Comparison of ENCODE assay signal across 11 mouse cellular contexts in the genomic region with DNA sequence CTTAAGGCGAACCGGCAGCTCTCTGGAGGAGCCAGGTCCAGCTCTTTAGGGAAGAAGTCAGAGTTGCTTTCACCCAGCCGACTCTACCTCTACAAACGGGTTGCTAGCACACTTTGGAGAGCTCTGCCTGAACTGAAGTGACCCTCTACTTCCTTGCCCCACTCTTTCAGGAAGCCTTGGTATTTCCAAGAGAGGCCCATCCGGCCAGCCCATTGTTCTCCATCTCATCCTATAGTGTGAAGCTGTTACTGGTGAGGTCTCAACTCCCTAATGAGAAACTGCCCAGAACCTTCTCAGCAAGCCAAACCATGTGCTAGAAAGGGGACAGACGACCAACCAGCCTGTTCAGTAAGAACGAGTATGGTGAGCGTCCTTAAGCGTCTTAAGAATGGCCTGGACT. TPM values are rescaled to one million over a fixed set of nuclear protein-coding genes. Genes with fewer than 3 reads are reported as not detected.
A peak's percentile ranks its signal among the peaks of the same experiment; 100 is the strongest.
DNase-seq lines count a peak whose midpoint lies in the region; ATAC-seq and TF ChIP-seq lines count a peak whose summit lies in the region.
"Had no signal": no experiment of that assay in that cellular context is flagged by ENCODE, and none has a peak within 500 bp of the region (broad histone marks: within the 10 kb centered on the region; RNA-seq: fewer than 3 reads in every experiment).

No protein-coding gene starts in this region.

- peak; percentile 36 for ATAC-seq in heart, postnatal 0 days (ENCODE audit: insufficient read depth, low read depth)
- ATAC-seq in lung, postnatal 0 days, result peak; percentile 42
- no peak for ATAC-seq in monocyte, adult 5-6 weeks (replicated peaks; ENCODE audit: insufficient number of reproducible peaks, low FRiP score, low TSS enrichment, poor library complexity, severe bottlenecking)
- ATAC-seq: inflammation-experienced regulatory T-cells, adult 6 months had no signal

- peak; percentile 60; the same call in 1 of the 2 replicates for TF ChIP-seq EP300 in heart, postnatal 0 days (IDR thresholded peaks at IDR 0.05; ENCODE audit: low read depth)
- TF ChIP-seq EP300 in lung, postnatal 0 days (IDR thresholded peaks at IDR 0.05), result no peak

- H3K27ac ChIP-seq in heart, postnatal 0 days (ENCODE audit: low read depth), result peak overlapping the region; percentile 89
- H3K27ac ChIP-seq in lung, postnatal 0 days (ENCODE audit: low read length), result peak overlapping the region; percentile 95
- H3K27ac ChIP-seq: macrophage had no signal

- H3K4me2 ChIP-seq in heart, postnatal 0 days (ENCODE audit: low read depth, low read length), result no peak overlapping the region
- H3K4me2 ChIP-seq in lung, postnatal 0 days (replicated peaks; ENCODE audit: low read depth, low read length), result 0 out of 2 replicates have a peak overlapping the region, but pooled peaks have one; percentile 22

- peak; percentile 32 for DNase-seq in kidney, adult 11 months
- DNase-seq in kidney, adult 18-20 months, result no peak
- DNase-seq in heart, adult 9 months (ENCODE audit: low spot score in 2 of 2), result peak; percentile 30 to 64
- DNase-seq in heart, postnatal 0 days (ENCODE audit: low spot score), result peak; percentile 41
- DNase-seq in lung, postnatal 0 days (ENCODE audit: low spot score), result peak; percentile 59
- DNase-seq in urinary bladder, postnatal 14 days (ENCODE audit: low spot score), result no peak
- DNase-seq: cerebellum, adult 9-11 months had no signal

- peaks cover 10% of the 10 kb centered on the region for H3K27me3 ChIP-seq in heart, postnatal 0 days (ENCODE audit: control insufficient read depth, insufficient read depth, low read length)
- H3K27me3 ChIP-seq in lung, postnatal 0 days (replicated peaks; ENCODE audit: insufficient read depth, low read length), result peaks cover 4% of the 10 kb centered on the region; the same call in 1 of the 2 replicates

- no peak overlapping the region for H3K4me3 ChIP-seq in heart, postnatal 0 days (ENCODE audit: low read depth, low read length)
- H3K4me3 ChIP-seq in lung, postnatal 0 days (ENCODE audit: low read depth, low read length), result 0 out of 2 replicates have a peak overlapping the region, but pooled peaks have one; percentile 75

- no peaks in the 10 kb centered on the region for H3K9me3 ChIP-seq in heart, postnatal 0 days (replicated peaks; ENCODE audit: control insufficient read depth, low read length)
- H3K9me3 ChIP-seq in lung, postnatal 0 days (ENCODE audit: low read length), result no peaks in the 10 kb centered on the region
- H3K9me3 ChIP-seq: stomach, embryonic 15.5 days had no signal

- no peaks in the 10 kb centered on the region for H3K36me3 ChIP-seq in heart, postnatal 0 days (replicated peaks; ENCODE audit: control insufficient read depth, insufficient read depth, low read length)
- no peaks in the 10 kb centered on the region for H3K36me3 ChIP-seq in lung, postnatal 0 days (ENCODE audit: insufficient read depth, low read length)
- H3K36me3 ChIP-seq: stomach, embryonic 15.5 days had no signal

- TF ChIP-seq CTCF in heart, postnatal 0 days (IDR thresholded peaks at IDR 0.05; ENCODE audit: low read depth), result no peak
- TF ChIP-seq CTCF in lung, postnatal 0 days (IDR thresholded peaks at IDR 0.05), result no peak

- H3K4me1 ChIP-seq in heart, postnatal 0 days (ENCODE audit: control insufficient read depth, insufficient read depth), result no peaks in the 10 kb centered on the region
- H3K4me1 ChIP-seq in lung, postnatal 0 days (ENCODE audit: insufficient read depth, low read depth, low read length), result no peaks in the 10 kb centered on the region

- whole genome bisulfite sequencing in heart, postnatal 0 days, result 61% methylated on average over 9 of the region's 9 CpGs
- 47% methylated on average over 9 of the region's 9 CpGs for WGBS in lung, postnatal 0 days

- H3K9ac ChIP-seq in heart, postnatal 0 days (replicated peaks; ENCODE audit: low read depth, low read length), result no peak overlapping the region
- no peak overlapping the region for H3K9ac ChIP-seq in lung, postnatal 0 days (replicated peaks; ENCODE audit: low read depth)
- H3K9ac ChIP-seq: stomach, embryonic 15.5 days had no signal

RNA-seq across cellular contexts. Expression of gene Prkch, which starts 1.3 kb away (rescaled TPM):
- total RNA-seq in heart, postnatal 0 days (2014; rRNA removed; ENCODE audit: low replicate concordance), result 20.5 and 20.8 TPM in 2 replicates
- 7.4 and 7.9 TPM in 2 replicates for polyA plus RNA-seq in heart, postnatal 0 days (2015; fragmentation: Nextera tagmentation; extraction: Ambion mirVana)
- 20.0 and 20.9 TPM in 2 replicates for polyA plus RNA-seq in lung, postnatal 0 days (2015; fragmentation: Nextera tagmentation; extraction: Ambion mirVana)
- total RNA-seq in monocyte, adult 5-6 weeks (2017), result 140 to 209 TPM (median 154 TPM) in 3 replicates

RNA-seq across cellular contexts. Expression of gene Tmem30b, which starts 37.1 kb away (rescaled TPM):
- 0.31 and 1.9 TPM in 2 replicates for total RNA-seq in heart, postnatal 0 days (2014; rRNA removed; ENCODE audit: low replicate concordance)
- polyA plus RNA-seq in heart, postnatal 0 days (2015; fragmentation: Nextera tagmentation; extraction: Ambion mirVana), result 0.14 and 0.25 TPM in 2 replicates
- polyA plus RNA-seq in lung, postnatal 0 days (2015; fragmentation: Nextera tagmentation; extraction: Ambion mirVana), result 19.3 and 19.4 TPM in 2 replicates
- total RNA-seq in monocyte, adult 5-6 weeks (2017), result not detected in 3 replicates
- polyA plus RNA-seq: macrophage had no signal

Comparison
In these comparisons a context has a peak if more than half of its experiments do, and no peak if none do; other contexts are left out.
1. DNase-seq: peak in kidney, adult 11 months (single experiment), heart, adult 9 months (2 of 2), heart, postnatal 0 days (single experiment) and lung, postnatal 0 days (single experiment); none in kidney, adult 18-20 months (single experiment) and urinary bladder, postnatal 14 days (single experiment).